Mouse (Mus musculus) liver, embryonic 14.5 days (tissue): ENCODE data around the gene Sumo2. TPM values are rescaled to one million over a fixed set of nuclear protein-coding genes. Genes with fewer than 3 reads are reported as not detected.
"Not testable (repeated sequence)": the region's sequence is repeated elsewhere in the genome, so short reads cannot be mapped to it uniquely, and the experiment has no call there.

ENCODE experiments used
- ATAC-seq: fragments of 200-750 bp; cut with Nextera tagmentation; 2 replicates; pipeline ENCODE4 v1.8.0; 2017; ENCODE audit warnings: moderate number of reproducible peaks, mild to moderate bottlenecking, moderate library complexity; ENCODE audit not compliant: insufficient read depth
- DNase-seq, 3 experiments: peaks; one replicate each; pipeline ENCODE4 v3.0.0-alpha.2; 2012 to 2013; ENCODE audit warnings: low read depth in 3 of 3, low spot score in 3 of 3
- H3K27ac ChIP-seq: fragments of 300-500 bp; sonication (generic); 2 replicates; pipeline ENCODE4 v1.5.1; 2014; ENCODE audit warnings: moderate library complexity, mild to moderate bottlenecking, control low read depth, inconsistent platforms
- H3K27me3 ChIP-seq: fragments of 300-500 bp; sonication (generic); 2 replicates; pipeline ENCODE4 v1.6.1; 2014; ENCODE audit warnings: mild to moderate bottlenecking, low read length, moderate library complexity; ENCODE audit not compliant: control insufficient read depth, insufficient read depth
- H3K36me3 ChIP-seq: fragments of 300-500 bp; sonication (generic); replicated peaks from 2 replicates; pipeline ENCODE4 v1.6.1; 2014; ENCODE audit warnings: low read depth; ENCODE audit not compliant: control insufficient read depth, insufficient read depth
- H3K4me1 ChIP-seq, 2 experiments: fragments of 200-500 bp in 1 of 2; fragments of 300-500 bp in 1 of 2; sonication (generic) in 1 of 2; replicated peaks; 2 replicates each; pipeline ENCODE4 v1.6.1; 2012 to 2014; ENCODE audit warnings: antibody characterized with exemption in 1 of 2, inconsistent platforms in 1 of 2, low read length in 1 of 2; ENCODE audit not compliant: control insufficient read depth in 2 of 2, insufficient read depth in 2 of 2
- H3K4me2 ChIP-seq: fragments of 300-500 bp; sonication (generic); 2 replicates; pipeline ENCODE4 v1.6.1; 2014; ENCODE audit warnings: low read depth, mild to moderate bottlenecking, control low read depth, moderate library complexity
- H3K4me3 ChIP-seq, 2 experiments: fragments of 200-500 bp in 1 of 2; fragments of 300-500 bp in 1 of 2; sonication (generic) in 1 of 2; 2 replicates each; pipeline ENCODE4 v1.5.1; 2012 to 2014; ENCODE audit warnings: low read depth in 2 of 2, low read length in 2 of 2, mild to moderate bottlenecking in 2 of 2, control low read depth in 1 of 2, inconsistent platforms in 1 of 2, moderate library complexity in 1 of 2; ENCODE audit not compliant: insufficient read depth in 1 of 2
- H3K9ac ChIP-seq: fragments of 300-500 bp; sonication (generic); replicated peaks from 2 replicates; pipeline ENCODE4 v1.6.1; 2014; ENCODE audit warnings: mild to moderate bottlenecking, control low read depth, moderate library complexity
- H3K9me3 ChIP-seq: fragments of 300-500 bp; sonication (generic); 2 replicates; pipeline ENCODE4 v1.6.1; 2016; ENCODE audit warnings: low read length, mixed read lengths; ENCODE audit not compliant: control insufficient read depth
- CTCF ChIP-seq: IDR thresholded peaks from 2 replicates; pipeline ENCODE4 v1.5.1; 2016; ENCODE audit warnings: antibody characterized with exemption, low read depth, control low read depth
- EP300 ChIP-seq: IDR thresholded peaks from 2 replicates; pipeline ENCODE4 v1.6.1; 2016; ENCODE audit warnings: antibody characterized with exemption, low read depth
- WGBS: fragments of 180-500 bp; shearing (Covaris S2); extraction: QIAGEN DNeasy Blood & Tissue Kit; methylation state at CpG from one replicate; pipeline ENCODE4 v1.1.7; 2014; ENCODE audit not compliant: insufficient replicate concordance; 5-methylcytosine and 5-hydroxymethylcytosine counted together
- polyA plus RNA-seq, 2 experiments: library from polyadenylated mRNA; depleted of rRNA in 1 of 2; stranded (reverse) in 1 of 2; unstranded in 1 of 2; fragments of >200 nt; fragmentation: Nextera tagmentation in 1 of 2; extraction: Ambion mirVana in 1 of 2; gene quantifications; 2 replicates each; pipeline versions ENCODE4 v1.2.1 to v1.2.3; 2012 to 2014

Gene Sumo2
- polyA plus RNA-seq, 2 experiments, result 198 to 393 TPM

GRCm38 (mm10) chr11:115508061-115508460 is 28.0 kb downstream of the Sumo2 start:
- TF ChIP-seq CTCF, result no peak
- TF ChIP-seq EP300, result 0 out of 2 replicates have a peak, but pooled peaks have one; percentile 10
- H3K4me1 ChIP-seq, result peaks cover 73 to 77% of the 10 kb centered on the region in 2 experiments
- no peaks in the 10 kb centered on the region for H3K9me3 ChIP-seq
- no peak overlapping the region for H3K9ac ChIP-seq
- WGBS, result 43% methylated on average over 2 of the region's 2 CpGs
- peak in 1 of 3 experiments; percentile 50 for DNase-seq
- no peak overlapping the region for H3K4me3 ChIP-seq
- ATAC-seq, result no peak
- H3K36me3 ChIP-seq, result peaks cover 7% of the 10 kb centered on the region
- no peaks in the 10 kb centered on the region for H3K27me3 ChIP-seq
- H3K4me2 ChIP-seq, result peak overlapping the region; percentile 64
- peak overlapping the region; percentile 91 for H3K27ac ChIP-seq

- no peaks in the 10 kb centered on the region for H3K27me3 ChIP-seq
- H3K4me1 ChIP-seq, result peaks cover 59 to 62% of the 10 kb centered on the region in 2 experiments
- peak; percentile 75 for ATAC-seq
- TF ChIP-seq CTCF (0 out of 2 replicates have a peak, but pooled peaks have one; percentile 22), EP300 (peak; percentile 40)
- H3K36me3 ChIP-seq, result peaks cover 19% of the 10 kb centered on the region
- peak overlapping the region in 1 of 2 experiments; percentile 23; a peak in 1 of 4 replicates for H3K4me3 ChIP-seq
- DNase-seq, result peak in 2 of 3 experiments; percentile 59 to 67
- no peaks in the 10 kb centered on the region for H3K9me3 ChIP-seq
- peak overlapping the region; percentile 91 for H3K27ac ChIP-seq
- peak overlapping the region; percentile 41 for H3K9ac ChIP-seq
- peak overlapping the region; percentile 64 for H3K4me2 ChIP-seq
- 16% methylated on average over 3 of the region's 3 CpGs for WGBS
Measured at GRCm38 (mm10) chr11:115506586-115506985, 29.5 kb downstream of the Sumo2 start.

DNA sequence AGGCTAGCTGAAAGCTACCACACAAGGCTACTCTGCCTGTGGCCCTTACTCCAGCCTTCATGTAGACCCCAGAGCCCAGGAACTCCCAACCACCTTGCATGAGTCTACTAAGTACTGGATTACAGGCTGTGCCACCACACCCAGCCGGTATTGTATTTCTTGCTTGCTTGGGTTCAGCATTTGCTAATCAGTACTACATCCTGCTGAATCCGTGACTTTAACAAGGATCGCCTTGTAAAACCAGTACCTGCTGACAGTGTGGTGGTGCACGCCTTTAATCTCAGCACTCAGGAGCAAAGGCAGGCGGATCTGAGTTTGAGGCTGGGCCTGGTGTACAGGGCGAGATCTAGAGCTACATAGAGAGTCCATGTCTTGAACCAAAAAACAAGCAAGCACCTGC is 33.4 kb downstream of the Sumo2 start:
- H3K9ac ChIP-seq, result no peak overlapping the region
- H3K9me3 ChIP-seq, result no peaks in the 10 kb centered on the region
- no peak overlapping the region for H3K4me2 ChIP-seq
- no peak overlapping the region for H3K27ac ChIP-seq
- peaks cover 25 to 26% of the 10 kb centered on the region in 2 experiments for H3K4me1 ChIP-seq
- H3K36me3 ChIP-seq, result peaks cover 57% of the 10 kb centered on the region
- no peak overlapping the region for H3K4me3 ChIP-seq
- TF ChIP-seq CTCF, result no peak
- TF ChIP-seq EP300, result no peak
- DNase-seq (no peak), ATAC-seq (no peak)
- WGBS, result 84% methylated on average over 6 of the region's 6 CpGs
- H3K27me3 ChIP-seq, result no peaks in the 10 kb centered on the region

GRCm38 (mm10) chr11:115496559-115496958 is 39.5 kb downstream of the Sumo2 start:
- H3K9ac ChIP-seq, H3K27ac ChIP-seq, ATAC-seq, H3K9me3 ChIP-seq, H3K4me2 ChIP-seq, H3K4me3 ChIP-seq, DNase-seq, H3K27me3 ChIP-seq: not testable (repeated sequence)
- peaks cover 44% of the 10 kb centered on the region for H3K36me3 ChIP-seq
- 78% methylated on average over 9 of the region's 9 CpGs for WGBS
- H3K4me1 ChIP-seq, result peaks cover 9 to 10% of the 10 kb centered on the region in 2 experiments; a peak in 3 of 4 replicates

GRCm38 (mm10) chr11:115492387-115492786 is 43.7 kb downstream of the Sumo2 start:
- no peak for TF ChIP-seq EP300
- no peak for TF ChIP-seq CTCF
- Histone ChIP-seq H3K4me1 (peaks cover 13 to 14% of the 10 kb centered on the region in 2 experiments), H3K36me3 (peaks cover 3% of the 10 kb centered on the region), H3K27me3 (no peaks in the 10 kb centered on the region), H3K4me2 (peak overlapping the region; percentile 98), H3K9me3 (no peaks in the 10 kb centered on the region), H3K27ac (no peak overlapping the region; the same call in 1 of the 2 replicates), H3K4me3 (peak overlapping the region; percentile 58 to 72), H3K9ac (peak overlapping the region; percentile 73)
- DNase-seq (no peak), ATAC-seq (no peak)
- 19% methylated on average over 6 of the region's 6 CpGs for WGBS
